Mouse (Mus musculus) adipocyte (in vitro differentiated cells): ENCODE data around the gene H2-Oa.
"Not testable (repeated sequence)": the region's sequence is repeated elsewhere in the genome, so short reads cannot be mapped to it uniquely, and the experiment has no call there.

ENCODE experiments used
- DNase-seq: peaks from one replicate; pipeline ENCODE4 v3.0.0-alpha.2; 2016; ENCODE audit warnings: low spot score

H2-Oa gene

DNA sequence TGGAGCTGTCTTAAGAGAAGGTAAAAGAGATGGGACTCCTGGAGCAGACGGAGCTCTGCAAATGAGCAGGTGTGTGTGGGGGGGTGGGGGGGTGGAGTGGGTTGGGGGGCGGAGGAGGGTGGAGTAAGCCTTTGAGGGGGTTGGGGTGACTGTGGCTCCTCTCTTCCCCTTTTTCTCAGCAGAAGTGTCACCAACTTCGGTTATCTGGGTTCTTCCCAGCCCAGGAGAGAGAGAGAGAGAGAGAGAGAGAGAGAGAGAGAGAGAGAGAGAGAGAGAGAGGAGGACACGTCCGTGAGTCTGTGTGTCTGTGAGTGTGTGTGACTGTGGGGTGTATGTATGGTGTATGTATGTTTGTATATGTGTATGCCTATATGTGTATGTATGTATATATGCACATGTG, 51.3 kb downstream of the H2-Oa start:
- DNase-seq = no peak

DNA sequence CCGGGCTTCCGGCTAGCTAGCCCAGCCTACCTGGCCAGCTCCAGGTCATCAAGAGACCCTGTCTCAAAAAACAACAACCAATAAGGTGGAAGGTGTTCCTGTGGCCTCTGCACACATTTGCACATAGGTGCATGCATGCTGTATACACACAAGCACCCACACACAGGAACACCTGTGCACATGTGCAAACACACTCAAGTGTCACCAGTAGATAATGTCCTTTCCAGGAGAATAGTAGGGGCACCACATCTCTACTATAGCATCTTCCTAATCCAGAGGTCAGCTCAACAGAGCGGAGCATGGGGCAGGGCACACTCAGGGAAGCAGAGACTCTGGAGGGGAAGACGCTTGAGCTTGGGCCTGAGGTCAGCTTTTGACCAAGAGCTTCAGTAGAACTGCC, 52.1 kb downstream of the H2-Oa start:
- DNase-seq = not testable (repeated sequence)
